Mouse (Mus musculus) lung, embryonic 14.5 days (tissue): Measurements from ENCODE around the gene Zcwpw1. TPM values are rescaled to one million over a fixed set of nuclear protein-coding genes. Genes with fewer than 3 reads are reported as not detected.
"Not testable (repeated sequence)": the region's sequence is repeated elsewhere in the genome, so short reads cannot be mapped to it uniquely, and the experiment has no call there.

Experiments used
- ATAC-seq: fragments of 200-750 bp; cut with Nextera tagmentation; 2 replicates; pipeline ENCODE4 v1.8.0; 2017; ENCODE audit warnings: mild to moderate bottlenecking, moderate TSS enrichment, moderate library complexity; ENCODE audit not compliant: insufficient read depth
- DNase-seq: peaks from one replicate; pipeline ENCODE4 v3.0.0-alpha.2; 2015
- H3K27ac ChIP-seq: fragments of 300-500 bp; sonication (generic); 2 replicates; pipeline ENCODE4 v1.5.1; 2014; ENCODE audit warnings: low read depth, mild to moderate bottlenecking, moderate library complexity
- H3K27me3 ChIP-seq: fragments of 300-500 bp; sonication (generic); 2 replicates; pipeline ENCODE4 v1.6.1; 2014; ENCODE audit warnings: low read length, control low read depth; ENCODE audit not compliant: insufficient read depth
- H3K36me3 ChIP-seq: fragments of 300-500 bp; sonication (generic); 2 replicates; pipeline ENCODE4 v1.6.1; 2014; ENCODE audit warnings: control low read depth; ENCODE audit not compliant: insufficient read depth
- H3K4me1 ChIP-seq: fragments of 300-500 bp; sonication (generic); 2 replicates; pipeline ENCODE4 v1.6.1; 2014; ENCODE audit warnings: antibody characterized with exemption, control low read depth; ENCODE audit not compliant: insufficient read depth
- H3K4me2 ChIP-seq: fragments of 300-500 bp; sonication (generic); 2 replicates; pipeline ENCODE4 v1.6.1; 2014; ENCODE audit warnings: mild to moderate bottlenecking
- H3K4me3 ChIP-seq: fragments of 300-500 bp; sonication (generic); 2 replicates; pipeline ENCODE4 v1.5.1; 2014; ENCODE audit warnings: low read depth, low read length
- H3K9ac ChIP-seq: fragments of 300-500 bp; sonication (generic); 2 replicates; pipeline ENCODE4 v1.6.1; 2014
- H3K9me3 ChIP-seq: fragments of 300-500 bp; sonication (generic); 2 replicates; pipeline ENCODE4 v1.6.1; 2016; ENCODE audit warnings: low read depth, low read length, control low read depth
- CTCF ChIP-seq: IDR thresholded peaks from 2 replicates; pipeline ENCODE4 v1.5.1; 2016; ENCODE audit warnings: antibody characterized with exemption, low read depth
- WGBS: fragments of 180-500 bp; shearing (Covaris S2); extraction: QIAGEN DNeasy Blood & Tissue Kit; methylation state at CpG from one replicate; pipeline ENCODE4 v1.1.7; 2014; 5-methylcytosine and 5-hydroxymethylcytosine counted together
- polyA plus RNA-seq: library from polyadenylated mRNA; unstranded; fragments of >200 nt; fragmentation: Nextera tagmentation; extraction: Ambion mirVana; gene quantifications from 2 replicates; pipeline ENCODE4 v1.2.1, GENCODE M21; 2014

Zcwpw1 gene
- polyA plus RNA-seq, 1 experiment from 2014 or later: 26.1 TPM

DNA sequence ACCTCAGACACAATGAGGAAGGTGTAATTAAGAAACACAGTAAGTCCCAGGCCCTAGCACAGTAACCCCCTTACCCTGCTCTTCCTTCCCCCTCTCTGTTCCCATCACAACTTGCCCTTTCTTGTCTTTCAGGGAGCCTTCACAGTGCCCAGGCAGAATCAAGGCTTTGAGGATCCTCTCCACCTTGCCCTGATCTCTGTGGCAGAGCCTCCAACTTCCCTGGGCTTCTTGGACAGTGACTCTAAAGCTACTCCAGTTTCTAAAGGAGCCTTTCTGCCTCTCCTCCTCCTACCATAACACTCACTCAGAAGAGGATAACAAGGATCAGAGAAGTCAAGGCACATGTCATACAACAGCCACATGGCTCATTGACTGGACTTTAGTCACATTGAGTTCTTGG, 49.0 kb downstream of the Zcwpw1 start:
- Histone ChIP-seq H3K27me3 (no peaks in the 10 kb centered on the region), H3K36me3 (no peaks in the 10 kb centered on the region), H3K4me1 (no peaks in the 10 kb centered on the region), H3K9me3 (no peaks in the 10 kb centered on the region), H3K9ac (no peak overlapping the region), H3K27ac (no peak overlapping the region), H3K4me2 (no peak overlapping the region), H3K4me3 (no peak overlapping the region)
- TF ChIP-seq CTCF: no peak
- DNase-seq: no peak
- ATAC-seq: no peak

DNA sequence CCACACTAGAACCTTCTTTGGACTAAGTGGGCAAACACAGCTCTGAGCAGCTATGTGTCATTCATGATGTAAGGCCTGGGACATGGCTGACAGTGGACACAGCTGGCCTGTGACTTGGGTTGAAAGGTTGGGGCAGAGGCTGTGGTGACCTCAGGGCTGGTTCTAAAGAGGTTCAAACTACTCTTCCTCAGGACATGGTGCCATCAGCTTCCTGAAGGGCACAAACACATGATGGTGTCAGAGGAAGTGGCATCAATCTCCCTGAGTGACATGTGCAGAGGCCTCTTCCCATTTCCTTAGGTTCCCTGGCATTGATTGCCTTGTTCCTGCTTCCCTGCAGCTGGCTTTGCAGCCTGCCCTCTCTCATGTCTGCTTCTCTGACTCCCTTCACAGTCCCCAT, 49.5 kb downstream of the Zcwpw1 start:
- H3K9ac ChIP-seq, H3K27ac ChIP-seq, H3K27me3 ChIP-seq, H3K4me3 ChIP-seq, DNase-seq, H3K4me1 ChIP-seq, ATAC-seq, H3K9me3 ChIP-seq, H3K4me2 ChIP-seq, H3K36me3 ChIP-seq: not testable (repeated sequence)

DNA sequence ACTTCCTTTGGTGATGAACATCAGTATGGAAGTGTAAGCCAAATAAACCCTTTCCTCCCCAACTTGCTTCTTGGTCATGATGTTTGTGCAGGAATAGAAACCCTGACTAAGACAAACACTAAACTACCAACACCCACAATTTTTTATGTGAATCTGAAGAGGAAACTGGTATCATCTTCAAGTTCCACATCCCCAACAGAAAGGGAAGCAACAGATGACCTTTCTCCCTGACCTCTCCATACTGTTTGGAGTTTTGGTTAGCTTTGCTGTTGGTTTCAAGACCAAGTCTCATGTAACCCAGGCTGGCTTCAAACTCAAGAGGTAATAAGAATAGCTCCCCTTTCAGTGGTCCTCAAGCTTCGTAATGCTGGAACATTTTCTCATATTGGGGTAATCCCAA, 62.7 kb downstream of the Zcwpw1 start:
- not testable (repeated sequence) for DNase-seq, H3K4me3 ChIP-seq, H3K4me1 ChIP-seq, H3K9me3 ChIP-seq, H3K36me3 ChIP-seq, ATAC-seq, H3K27me3 ChIP-seq, H3K27ac ChIP-seq, H3K9ac ChIP-seq, H3K4me2 ChIP-seq
- WGBS: 90% methylated on average over 1 of the region's 1 CpGs

DNA sequence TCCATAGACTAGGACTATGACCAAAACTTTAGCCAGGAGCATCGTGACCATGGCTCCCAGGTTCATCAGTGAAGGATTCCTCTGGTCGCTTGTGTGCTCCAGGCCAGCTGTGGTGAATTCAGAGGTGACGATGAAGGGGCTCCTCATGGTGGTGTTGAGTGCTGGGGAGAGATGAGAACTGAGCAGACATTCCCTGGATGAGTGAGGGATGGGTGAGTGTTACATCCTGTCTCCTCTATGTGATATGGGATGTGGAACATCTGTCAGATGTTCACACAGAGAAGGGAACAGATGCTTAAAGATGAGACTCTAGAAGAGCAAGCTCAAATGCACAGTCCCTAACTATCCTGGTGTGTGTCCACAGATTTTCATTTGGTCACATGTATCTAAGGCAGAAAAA, 67.3 kb downstream of the Zcwpw1 start:
- not testable (repeated sequence) for H3K9ac ChIP-seq, H3K27ac ChIP-seq, DNase-seq, H3K27me3 ChIP-seq, H3K9me3 ChIP-seq, H3K4me3 ChIP-seq, H3K36me3 ChIP-seq, H3K4me2 ChIP-seq, H3K4me1 ChIP-seq
- ATAC-seq: peak; percentile 94
- 40% methylated on average over 3 of the region's 3 CpGs for WGBS

DNA sequence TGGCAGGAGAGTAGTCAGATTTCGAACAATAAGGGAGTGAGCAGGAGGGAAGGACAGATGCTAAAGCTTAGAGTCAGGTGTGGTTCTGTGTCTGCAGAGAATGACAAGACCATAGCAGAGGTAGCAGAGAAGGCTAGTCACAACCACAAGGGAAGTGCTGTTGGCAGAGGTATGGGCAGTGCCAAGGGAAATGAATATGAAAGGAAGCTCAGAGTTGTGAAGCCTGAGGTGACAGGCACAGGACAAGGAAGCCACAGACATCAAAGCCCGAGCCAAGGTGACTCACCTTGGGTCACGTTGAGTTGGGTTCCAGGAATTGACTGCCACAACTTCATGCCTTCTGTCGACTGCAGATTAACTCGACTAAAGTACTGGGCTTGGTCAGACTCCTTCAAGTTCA, 69.3 kb downstream of the Zcwpw1 start:
- not testable (repeated sequence) for H3K27ac ChIP-seq, H3K9ac ChIP-seq, H3K4me2 ChIP-seq, ATAC-seq, H3K36me3 ChIP-seq, H3K4me1 ChIP-seq, H3K9me3 ChIP-seq, H3K27me3 ChIP-seq, H3K4me3 ChIP-seq, DNase-seq
- 71% methylated on average over 4 of the region's 5 CpGs for WGBS

DNA sequence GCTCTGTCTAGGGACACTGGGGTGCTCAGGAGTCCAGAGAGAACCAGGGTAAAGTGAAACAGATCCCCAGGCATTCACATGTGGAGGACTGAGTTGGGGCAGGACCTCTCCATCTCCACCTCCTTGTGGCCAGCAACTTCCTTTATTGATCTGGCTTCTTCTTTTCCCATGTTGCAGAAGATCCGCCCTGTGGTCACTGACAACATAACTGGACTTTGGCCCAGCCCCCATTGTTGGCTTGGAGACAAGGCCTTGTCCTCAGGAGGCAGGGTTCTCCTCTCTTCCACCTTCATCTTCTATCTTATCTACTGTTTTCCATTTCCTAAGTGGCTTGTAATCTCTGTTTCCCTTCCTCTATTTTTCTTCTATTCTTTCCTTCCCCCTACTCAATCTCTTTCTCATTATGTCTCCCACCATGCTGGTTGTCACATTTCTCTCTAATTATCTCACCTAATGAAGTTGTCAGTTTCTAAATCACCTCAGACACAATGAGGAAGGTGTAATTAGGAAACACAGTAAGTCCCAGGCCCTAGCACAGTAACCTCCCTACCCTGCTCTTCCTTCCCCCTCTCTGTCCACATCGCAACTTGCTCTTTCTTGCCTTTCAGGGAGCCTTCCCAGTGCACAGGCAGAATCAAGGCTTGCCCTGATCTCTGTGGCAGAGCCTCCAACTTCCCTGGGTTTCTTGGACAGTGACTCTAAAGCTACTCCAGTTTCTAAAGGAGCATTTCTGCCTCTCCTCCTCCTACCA, 70.5 kb downstream of the Zcwpw1 start, which contains the start of gene Pilrb1:
TSS of gene Pilrb1 (minus strand) at position 147 of the 751 bp plus-strand sequence.
- not testable (repeated sequence) for DNase-seq, H3K9me3 ChIP-seq, H3K4me2 ChIP-seq, H3K4me3 ChIP-seq, ATAC-seq, H3K36me3 ChIP-seq, H3K9ac ChIP-seq, H3K4me1 ChIP-seq, H3K27ac ChIP-seq, H3K27me3 ChIP-seq
- 70% methylated on average over 2 of the region's 2 CpGs for WGBS

DNA sequence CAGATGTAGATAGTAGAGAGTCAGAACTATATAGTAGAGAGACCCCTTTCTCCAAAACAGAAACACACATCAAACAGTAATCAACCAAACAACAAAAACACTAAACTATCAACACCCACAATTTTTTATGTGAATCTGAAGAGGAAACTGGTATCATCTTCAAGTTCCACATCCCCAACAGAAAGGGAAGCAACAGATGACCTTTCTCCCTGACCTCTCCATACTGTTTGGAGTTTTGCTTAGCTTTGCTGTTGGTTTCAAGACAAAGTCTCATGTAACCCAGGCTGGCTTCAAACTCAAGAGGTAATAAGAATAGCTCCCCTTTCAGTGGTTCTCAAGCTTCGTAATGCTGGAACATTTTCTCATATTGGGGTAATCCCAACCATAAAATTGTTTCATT, 76.4 kb downstream of the Zcwpw1 start:
- H3K27ac ChIP-seq, DNase-seq, H3K4me1 ChIP-seq, H3K9ac ChIP-seq, H3K4me3 ChIP-seq, ATAC-seq, H3K9me3 ChIP-seq, H3K36me3 ChIP-seq, H3K4me2 ChIP-seq, H3K27me3 ChIP-seq: not testable (repeated sequence)
- WGBS: 88% methylated on average over 1 of the region's 1 CpGs

DNA sequence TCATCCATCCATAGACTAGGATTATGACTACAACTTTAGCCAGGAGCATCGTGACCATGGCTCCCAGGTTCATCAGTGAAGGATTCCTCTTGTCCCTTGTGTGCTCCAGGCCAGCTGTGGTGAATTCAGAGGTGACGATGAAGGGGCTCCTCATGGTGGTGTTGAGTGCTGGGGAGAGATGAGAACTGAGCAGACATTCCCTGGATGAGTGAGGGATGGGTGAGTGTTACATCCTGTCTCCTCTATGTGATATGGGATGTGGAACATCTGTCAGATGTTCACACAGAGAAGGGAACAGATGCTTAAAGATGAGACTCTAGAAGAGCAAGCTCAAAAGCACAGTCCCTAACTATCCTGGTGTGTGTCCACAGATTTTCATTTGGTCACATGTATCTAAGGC, 81.0 kb downstream of the Zcwpw1 start:
- not testable (repeated sequence) for H3K9me3 ChIP-seq, H3K4me3 ChIP-seq, H3K27me3 ChIP-seq, DNase-seq, H3K36me3 ChIP-seq, H3K27ac ChIP-seq, H3K4me2 ChIP-seq, H3K9ac ChIP-seq, H3K4me1 ChIP-seq
- WGBS: 31% methylated on average over 2 of the region's 2 CpGs
- ATAC-seq: peak; percentile 95

DNA sequence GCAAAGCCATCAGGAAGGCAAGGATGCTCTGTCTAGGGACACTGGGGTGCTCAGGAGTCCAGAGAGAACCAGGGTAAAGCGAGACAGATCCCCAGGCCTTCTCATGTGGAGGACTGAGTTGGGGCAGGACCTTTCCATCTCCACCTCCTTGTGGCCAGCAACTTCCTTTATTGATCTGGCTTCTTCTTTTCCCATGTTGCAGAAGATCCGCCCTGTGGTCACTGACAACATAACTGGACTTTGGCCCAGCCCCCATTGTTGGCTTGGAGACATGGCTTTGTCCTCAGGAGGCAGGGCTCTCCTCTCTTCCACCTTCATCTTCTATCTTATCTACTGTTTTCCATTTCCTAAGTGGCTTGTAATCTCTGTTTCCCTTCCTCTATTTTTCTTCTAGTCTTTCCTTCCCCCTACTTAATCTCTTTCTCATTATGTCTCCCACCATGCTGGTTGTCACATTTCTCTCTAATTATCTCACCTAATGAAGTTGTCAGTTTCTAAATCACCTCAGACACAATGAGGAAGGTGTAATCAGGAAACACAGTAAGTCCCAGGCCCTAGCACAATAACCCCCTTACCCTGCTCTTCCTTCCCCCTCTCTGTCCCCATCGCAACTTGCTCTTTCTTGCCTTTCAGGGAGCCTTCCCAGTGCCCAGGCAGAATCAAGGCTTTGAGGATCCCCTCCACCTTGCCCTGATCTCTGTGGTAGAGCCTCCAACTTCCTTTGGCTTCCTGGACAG, 84.2 kb downstream of the Zcwpw1 start, which contains the start of gene Pilrb2:
TSS of gene Pilrb2 (minus strand) at position 172 of the 737 bp plus-strand sequence.
- ATAC-seq, DNase-seq, H3K4me1 ChIP-seq, H3K4me2 ChIP-seq, H3K9me3 ChIP-seq, H3K4me3 ChIP-seq, H3K27me3 ChIP-seq, H3K9ac ChIP-seq, H3K27ac ChIP-seq, H3K36me3 ChIP-seq: not testable (repeated sequence)
- WGBS: 65% methylated on average over 2 of the region's 3 CpGs
